Mouse (Mus musculus) kidney, postnatal 14 days (tissue): ENCODE data around the gene Fyb.
"Not testable (repeated sequence)": the region's sequence is repeated elsewhere in the genome, so short reads cannot be mapped to it uniquely, and the experiment has no call there.

Experiments
- DNase-seq: peaks from one replicate; pipeline ENCODE4 v3.0.0; 2022; ENCODE audit warnings: mixed read lengths

Gene Fyb

GRCm38 (mm10) chr15:6562629-6563028, 40.0 kb downstream of the Fyb start:
- DNase-seq, result no peak

GRCm38 (mm10) chr15:6564977-6565421, 42.3 kb downstream of the Fyb start:
- DNase-seq, result peak; percentile 88

DNA sequence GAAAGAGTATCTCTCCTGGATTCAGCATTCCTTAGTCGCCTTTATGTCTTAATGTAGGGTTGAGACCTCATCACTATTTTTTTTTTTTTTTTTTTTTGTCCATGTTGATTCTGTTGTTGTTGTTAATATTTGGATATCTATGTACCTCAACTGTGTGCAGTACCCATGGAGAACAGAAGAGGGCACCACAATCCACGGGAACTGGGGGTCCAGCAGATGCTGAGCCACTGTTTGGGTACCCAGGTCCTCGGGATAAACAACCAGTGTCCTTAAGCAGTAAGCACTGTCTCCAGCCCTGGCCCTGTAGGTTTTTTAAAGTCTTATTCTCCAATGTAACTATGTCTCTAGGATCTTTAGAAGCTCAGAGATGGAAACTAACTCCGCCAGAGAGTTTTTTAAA, 43.2 kb downstream of the Fyb start:
- no peak for DNase-seq

DNA sequence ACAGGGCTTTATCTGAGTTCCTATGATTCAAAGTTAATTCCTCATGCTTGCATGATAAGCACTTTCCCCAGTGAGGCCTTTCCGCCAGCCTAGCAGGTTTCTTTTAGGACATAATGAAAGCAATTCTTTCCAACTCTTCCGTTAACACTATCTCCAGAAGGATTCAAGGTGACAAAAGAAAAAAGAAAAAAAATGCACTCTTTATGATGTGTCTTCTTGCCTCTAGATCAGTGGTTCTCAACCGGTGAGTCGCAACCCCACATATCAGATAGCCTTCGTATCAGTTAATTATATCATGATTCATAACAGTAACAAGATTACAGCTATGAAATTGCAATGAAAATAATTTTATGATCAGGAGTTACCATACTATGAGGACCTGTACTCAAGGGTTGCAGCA, 45.3 kb downstream of the Fyb start:
- no peak for DNase-seq

GRCm38 (mm10) chr15:6568605-6569004, 46.0 kb downstream of the Fyb start:
- no peak for DNase-seq

GRCm38 (mm10) chr15:6569074-6569473, 46.4 kb downstream of the Fyb start:
- DNase-seq, result no peak

DNA sequence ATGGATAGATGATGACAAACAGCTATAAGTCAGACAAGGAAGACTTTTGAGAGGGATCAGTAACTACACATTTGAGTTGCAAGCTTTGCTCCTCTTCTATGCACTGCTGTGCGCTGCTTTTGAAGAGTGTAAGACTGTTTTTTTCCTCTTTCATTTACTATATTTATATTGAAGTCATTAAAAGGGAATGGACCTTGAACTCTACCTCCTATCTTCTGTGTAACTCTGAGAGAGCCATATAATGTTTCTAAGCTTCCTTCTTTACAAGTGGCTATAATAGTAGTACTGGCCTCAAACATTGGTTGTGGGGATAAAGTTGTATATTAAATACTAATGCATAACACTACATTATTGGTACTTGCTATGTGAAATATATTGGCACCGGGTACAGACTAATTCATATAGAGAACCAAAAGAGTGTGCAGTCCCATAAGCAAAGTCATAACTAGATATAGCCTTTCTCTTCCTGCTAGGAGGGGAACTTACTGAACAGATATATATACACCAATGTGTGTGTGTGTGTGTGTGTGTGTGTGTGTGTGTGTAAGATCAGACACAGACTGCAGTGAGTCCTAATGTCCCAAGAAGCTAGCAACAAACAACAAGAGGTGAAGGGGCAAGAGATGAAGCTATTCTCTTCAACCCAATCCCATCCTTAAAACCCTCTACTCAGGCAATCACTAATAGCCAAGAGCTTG, 47.7 kb downstream of the Fyb start:
- no peak for DNase-seq

DNA sequence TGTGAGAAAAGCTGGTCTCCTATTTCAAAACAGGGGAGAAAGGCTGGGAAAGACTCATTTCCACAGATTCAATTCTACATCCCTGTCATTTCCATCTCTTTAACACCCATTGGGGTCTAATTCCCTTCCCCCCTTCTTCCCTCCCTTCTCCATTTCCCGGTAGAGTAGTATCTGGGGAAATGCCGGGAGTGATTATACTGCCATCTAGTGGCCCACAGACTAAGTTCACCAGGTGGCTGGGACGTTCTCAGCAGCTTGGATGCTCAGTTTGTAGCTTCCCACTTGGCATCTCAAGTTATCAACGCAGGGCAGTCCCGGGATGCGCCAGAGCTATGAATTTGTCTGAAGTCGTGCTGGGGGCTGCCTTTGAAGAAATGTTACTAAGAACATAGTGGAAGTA, 48.2 kb downstream of the Fyb start:
- peak; percentile 76 for DNase-seq

DNA sequence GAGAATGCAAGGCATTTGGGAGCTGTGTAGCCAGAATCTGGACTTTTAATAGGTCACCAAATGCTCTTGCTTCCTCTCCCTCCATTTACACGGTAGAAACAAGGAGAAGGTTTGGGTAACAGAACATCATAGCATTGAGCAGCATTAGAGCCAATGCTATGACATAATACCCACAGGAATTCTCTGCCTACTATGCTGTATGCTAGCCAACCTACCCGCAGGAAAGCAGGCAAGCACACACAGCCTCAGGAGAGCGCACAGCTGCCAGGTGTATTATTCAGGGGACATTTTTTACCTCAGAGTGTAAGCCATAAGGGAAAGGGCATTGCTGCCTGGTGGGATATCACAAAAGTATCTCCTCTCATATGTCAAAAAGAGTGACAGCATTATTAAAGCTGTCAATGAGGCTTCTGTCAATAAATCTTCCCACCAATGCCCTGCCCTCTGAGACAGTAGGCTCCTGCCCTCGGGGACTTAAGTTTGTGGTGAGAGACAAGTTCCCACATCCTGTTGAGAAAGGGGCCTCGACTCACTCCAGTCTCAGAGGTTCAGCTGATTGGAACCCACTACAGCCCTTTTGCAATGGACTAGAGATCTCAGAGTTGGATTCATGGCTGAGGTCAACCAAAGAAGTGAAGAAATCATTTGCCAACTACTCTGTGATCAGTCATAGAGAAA, 51.8 kb downstream of the Fyb start:
- no peak for DNase-seq

DNA sequence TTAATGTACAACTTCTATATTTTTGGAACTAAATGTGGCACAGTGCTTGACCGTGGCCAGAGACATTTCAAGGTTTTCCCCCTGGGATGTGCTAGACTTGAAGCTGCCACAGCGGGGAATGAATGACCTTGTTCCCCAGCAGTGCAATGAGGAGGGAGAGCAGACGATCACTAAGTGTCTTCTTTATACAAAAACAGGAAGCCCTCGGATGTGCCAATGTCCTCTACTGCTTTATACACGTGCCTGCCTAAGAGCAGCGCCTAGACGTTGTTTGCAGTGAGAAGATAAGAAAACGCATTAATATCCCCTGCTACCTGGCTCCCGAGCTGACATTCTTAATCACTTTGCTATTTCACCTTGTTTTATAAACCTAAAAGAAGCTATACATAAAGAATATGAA, 55.3 kb downstream of the Fyb start:
- no peak for DNase-seq

- no peak for DNase-seq
These were observed 56.0 kb downstream of the Fyb start for GRCm38 (mm10) chr15:6578654-6579053.

DNA sequence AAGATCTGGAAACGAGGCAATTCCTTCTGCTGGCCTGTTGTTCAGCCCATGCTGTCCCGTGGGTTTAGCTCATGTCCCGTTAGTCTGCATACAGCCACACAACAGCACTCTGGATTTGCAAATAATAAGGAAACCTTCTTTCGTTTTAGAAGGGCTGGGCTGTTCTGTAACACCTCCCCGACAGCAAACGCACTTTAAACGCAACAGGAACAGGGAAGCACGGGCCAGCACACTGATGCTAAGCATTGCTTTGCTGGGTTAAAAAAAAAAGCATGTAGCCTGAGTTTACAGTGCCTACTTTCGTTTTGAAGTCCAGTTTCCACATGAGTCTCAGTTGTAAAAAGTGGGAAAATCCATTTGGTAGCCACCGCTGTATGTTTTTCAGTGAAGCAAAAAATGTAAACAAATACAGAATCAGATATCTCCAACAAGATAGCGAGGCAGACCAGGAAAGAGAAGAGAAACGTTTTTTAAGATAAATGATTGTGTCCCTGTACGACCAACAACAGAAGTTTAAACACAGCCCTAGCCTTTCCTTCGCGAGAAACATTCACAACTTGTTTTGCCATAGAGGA, 56.6 kb downstream of the Fyb start:
- DNase-seq, result no peak

DNA sequence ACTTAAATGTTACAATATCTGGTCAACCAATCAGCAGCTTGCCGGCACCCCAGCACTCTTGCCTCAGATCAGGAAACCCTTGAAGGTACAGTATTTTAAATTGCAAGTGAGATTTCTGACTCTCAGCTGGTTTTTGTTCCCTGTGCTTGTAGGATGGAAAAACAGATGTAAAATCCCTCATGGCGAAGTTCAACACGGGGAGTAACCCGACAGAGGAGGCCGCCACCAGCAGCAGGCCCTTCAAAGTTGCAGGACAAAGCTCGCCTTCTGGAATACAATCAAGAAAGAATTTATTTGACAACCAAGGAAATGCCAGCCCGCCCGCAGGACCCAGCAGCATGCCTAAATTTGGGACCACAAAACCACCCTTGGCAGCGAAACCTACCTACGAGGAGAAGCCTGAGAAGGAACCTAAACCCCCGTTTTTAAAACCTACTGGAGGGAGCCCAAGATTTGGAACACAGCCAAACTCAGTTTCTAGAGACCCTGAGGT, 57.2 kb downstream of the Fyb start:
- no peak for DNase-seq

GRCm38 (mm10) chr15:6584645-6585044, 62.0 kb downstream of the Fyb start:
- DNase-seq, result no peak

DNA sequence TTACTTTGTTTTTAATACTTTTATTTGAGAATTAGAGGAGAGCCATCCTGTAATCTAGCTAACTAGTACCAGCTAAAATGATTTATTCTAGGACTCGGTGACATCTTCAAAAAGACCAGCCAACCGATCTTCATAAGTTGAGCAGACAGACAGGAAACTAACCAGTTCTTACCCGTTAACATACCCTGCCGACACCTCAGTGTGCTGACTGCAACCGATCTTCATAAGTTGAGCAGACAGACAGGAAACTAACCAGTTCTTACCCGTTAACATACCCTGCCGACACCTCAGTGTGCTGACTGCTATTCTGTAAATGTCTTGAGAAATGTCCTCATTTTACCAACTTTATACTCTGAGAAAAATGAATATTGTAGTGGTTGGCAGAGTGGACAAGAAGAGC, 63.7 kb downstream of the Fyb start:
- DNase-seq, result not testable (repeated sequence)

DNA sequence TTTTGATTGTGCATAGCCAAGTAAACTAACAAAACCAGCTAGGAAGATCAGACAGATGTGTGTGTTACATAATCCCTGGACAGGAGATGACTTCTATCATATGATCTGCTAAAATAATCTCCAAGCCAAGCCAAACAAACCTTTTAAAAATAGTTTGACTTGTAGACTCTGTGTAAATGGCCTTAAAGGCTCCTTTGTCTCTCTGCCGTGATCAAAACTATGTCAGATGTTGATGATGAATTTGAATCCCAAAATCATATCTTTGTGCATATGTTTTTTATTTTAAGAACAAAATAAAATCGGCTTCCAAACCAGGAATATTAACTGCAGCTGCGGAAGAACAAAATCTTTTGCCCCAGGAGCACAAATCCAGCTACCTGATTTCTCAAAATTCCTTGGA, 64.9 kb downstream of the Fyb start:
- no peak for DNase-seq

DNA sequence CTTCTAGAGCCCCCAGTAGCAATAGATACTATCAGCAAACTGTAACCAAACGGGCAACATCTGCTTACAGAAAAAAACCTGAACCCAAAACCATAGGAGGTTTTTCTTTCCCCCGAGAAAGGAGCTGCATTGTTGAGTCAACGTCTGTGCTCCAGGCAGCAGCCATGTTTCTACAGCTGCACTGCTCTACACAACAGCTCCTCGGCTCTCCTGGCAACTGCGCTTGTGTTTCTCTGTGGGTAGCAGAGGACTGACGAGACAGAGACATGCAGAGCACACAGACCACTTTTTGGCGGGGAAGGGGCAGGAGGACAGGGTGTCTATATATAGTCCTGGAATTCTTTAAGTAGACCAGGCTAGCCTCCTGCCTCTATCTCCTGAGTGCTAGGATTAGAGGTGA, 65.5 kb downstream of the Fyb start:
- no peak for DNase-seq

DNA sequence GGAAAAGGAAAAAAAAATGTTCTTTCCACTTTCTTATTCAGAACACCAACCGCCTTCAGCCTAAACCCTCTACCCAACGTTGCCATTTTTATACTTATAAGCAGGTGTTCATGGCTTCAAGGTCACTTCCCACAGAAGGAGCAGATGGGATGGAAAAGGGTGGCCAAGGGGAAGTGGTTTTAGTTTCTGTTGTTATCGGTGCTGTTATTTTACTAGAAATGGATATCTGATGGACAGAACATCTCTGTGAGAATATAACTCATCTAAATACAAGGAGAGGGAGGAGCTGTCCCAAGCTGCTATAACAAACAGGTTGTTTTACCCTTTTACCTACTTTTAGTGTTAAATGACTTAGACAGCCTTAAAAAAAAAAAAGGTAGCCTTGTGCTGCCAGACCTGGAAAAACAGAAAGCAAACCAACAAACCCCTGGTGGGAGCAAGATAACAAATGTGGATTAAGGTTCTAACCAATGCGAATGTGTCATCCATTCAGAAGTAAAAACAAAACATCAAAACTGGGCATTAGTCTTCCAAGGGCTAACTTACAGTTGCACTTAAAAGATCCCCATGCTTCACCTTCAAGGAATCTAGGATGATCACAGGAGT, 68.3 kb downstream of the Fyb start:
- DNase-seq, result no peak

DNA sequence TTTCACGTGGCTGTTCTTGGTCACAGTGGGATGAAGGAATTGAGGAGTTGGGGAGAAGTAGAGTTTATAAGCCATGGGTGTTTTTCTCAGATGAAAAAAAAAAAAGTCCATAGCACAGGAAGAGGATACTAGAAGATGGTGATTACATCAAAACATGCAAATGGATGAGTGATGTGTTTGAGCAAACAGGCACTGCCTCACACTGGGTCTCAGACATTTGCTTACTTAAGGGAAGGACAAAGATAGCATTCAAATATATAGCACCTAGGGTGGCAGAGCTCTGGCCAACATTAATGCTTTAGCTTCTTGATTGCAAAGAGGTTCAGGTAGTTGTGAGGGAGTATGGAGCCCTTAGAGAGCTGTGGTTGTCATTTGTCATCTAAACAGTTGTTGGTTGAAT, 68.9 kb downstream of the Fyb start:
- DNase-seq, result no peak

GRCm38 (mm10) chr15:6592561-6593253, 70.1 kb downstream of the Fyb start:
- DNase-seq, result no peak

DNA sequence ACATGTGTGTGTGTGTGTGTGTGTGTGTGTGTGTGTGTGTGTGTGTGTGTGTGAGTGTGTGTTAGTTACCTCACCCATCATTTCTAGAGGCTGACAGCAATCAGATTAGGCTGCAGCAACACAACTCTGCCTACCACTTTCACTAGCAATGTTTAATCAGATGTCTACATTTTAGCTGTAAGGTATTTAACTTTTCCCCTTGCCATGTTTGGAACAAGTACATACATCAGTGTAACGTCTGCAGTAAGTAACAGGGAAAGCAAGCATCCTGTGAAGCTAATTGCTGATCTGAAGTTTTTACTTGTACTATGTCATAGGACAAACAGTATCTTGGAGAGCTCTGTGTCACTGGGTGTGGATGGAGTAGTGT, 70.6 kb downstream of the Fyb start:
- no peak for DNase-seq

DNA sequence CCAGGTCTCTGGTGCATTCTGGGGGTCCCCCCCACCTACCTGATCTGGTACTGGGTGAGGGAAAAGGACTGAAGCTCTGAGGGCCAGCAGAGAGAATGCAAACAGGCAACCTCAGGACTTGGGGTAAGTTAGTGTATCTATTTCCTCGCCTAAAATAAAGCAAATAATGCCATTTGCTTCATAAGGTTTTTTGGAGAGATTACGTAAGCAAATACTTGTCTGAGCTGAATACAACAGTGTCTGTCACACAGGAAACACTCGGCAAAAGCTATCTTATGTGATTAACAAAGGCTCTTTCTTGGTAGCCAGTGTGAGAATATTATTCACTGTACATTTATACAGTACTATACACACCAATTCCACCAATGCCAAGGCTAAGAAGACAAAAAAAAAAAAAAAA, 76.0 kb downstream of the Fyb start:
- no peak for DNase-seq

DNA sequence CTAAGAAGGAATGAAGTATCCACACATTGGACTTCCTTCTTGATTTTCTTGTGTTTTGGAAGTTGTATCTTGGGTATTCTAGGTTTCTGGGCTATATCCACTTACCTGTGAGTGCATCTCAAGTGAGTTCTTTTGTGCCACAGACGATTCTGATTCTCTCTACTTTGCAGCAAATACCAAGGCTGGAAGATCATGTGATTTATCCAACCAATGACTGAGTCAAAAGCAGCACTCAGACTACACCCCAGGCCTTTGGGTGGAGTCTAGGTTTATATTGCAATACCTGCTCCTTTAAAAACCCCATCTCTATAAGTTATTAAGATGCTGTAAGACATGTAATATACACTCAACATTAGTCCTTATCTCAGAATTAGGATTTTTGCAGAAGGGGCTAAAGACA, 77.7 kb downstream of the Fyb start:
- no peak for DNase-seq
